Mouse (Mus musculus) CH12.LX (cell line): ENCODE measurements around the gene Fam222b.

Source experiments
- BHLHE40 ChIP-seq: IDR thresholded peaks from 2 replicates; pipeline ENCODE4 v1.6.1; 2011; ENCODE audit warnings: mild to moderate bottlenecking, low read depth, low read length, improper control_type of control experiment
- CHD2 ChIP-seq: IDR thresholded peaks from 2 replicates; pipeline ENCODE4 v1.6.1; 2011; ENCODE audit warnings: low read length, improper control_type of control experiment
- CTCF ChIP-seq, 2 experiments: IDR thresholded peaks in 1 of 2; conservative IDR thresholded peaks in 1 of 2; 2 replicates each; pipeline ENCODE4 v1.5.1; 2011 to 2012; ENCODE audit warnings: low read depth in 2 of 2, low read length in 2 of 2, improper control_type of control experiment in 1 of 2, inconsistent platforms in 1 of 2, mild to moderate bottlenecking in 1 of 2, moderate library complexity in 1 of 2
- ELF1 ChIP-seq: IDR thresholded peaks from 2 replicates; pipeline ENCODE4 v1.6.1; 2014; ENCODE audit warnings: low read depth, mild to moderate bottlenecking, inconsistent platforms, low read length, improper control_type of control experiment
- EP300 ChIP-seq: IDR thresholded peaks from 2 replicates; pipeline ENCODE4 v1.6.1; 2011; ENCODE audit warnings: low read length, improper control_type of control experiment
- ETS1 ChIP-seq: conservative IDR thresholded peaks from 2 replicates; pipeline ENCODE4 v1.6.1; 2012; ENCODE audit warnings: low read depth, mild to moderate bottlenecking, inconsistent platforms, low read length, improper control_type of control experiment, moderate library complexity
- MXI1 ChIP-seq: IDR thresholded peaks from 2 replicates; pipeline ENCODE4 v1.6.1; 2011; ENCODE audit warnings: mild to moderate bottlenecking, low read depth, low read length, improper control_type of control experiment
- POLR2A ChIP-seq: IDR thresholded peaks from 2 replicates; pipeline ENCODE4 v1.6.1; 2011; ENCODE audit warnings: low read depth, mild to moderate bottlenecking, improper control_type of control experiment, low read length
- POLR2AphosphoS2 ChIP-seq: IDR thresholded peaks from 2 replicates; pipeline ENCODE4 v1.6.1; 2011; ENCODE audit warnings: low read depth, low read length, improper control_type of control experiment
- RCOR1 ChIP-seq: conservative IDR thresholded peaks from 2 replicates; pipeline ENCODE4 v1.6.1; 2012; ENCODE audit warnings: low read depth, mild to moderate bottlenecking, inconsistent platforms, low read length, improper control_type of control experiment
- SMC3 ChIP-seq: IDR thresholded peaks from 2 replicates; pipeline ENCODE4 v1.6.1; 2011; ENCODE audit warnings: low read depth, low read length, improper control_type of control experiment
- ZMIZ1 ChIP-seq: IDR thresholded peaks from 2 replicates; pipeline ENCODE4 v1.6.1; 2012; ENCODE audit warnings: low read depth, mild to moderate bottlenecking, inconsistent platforms, low read length, improper control_type of control experiment

- TF ChIP-seq ZMIZ1 (no peak), POLR2A (no peak), ELF1 (peak; percentile 47; the same call in 1 of the 2 replicates), ETS1 (no peak), CTCF (conservative IDR thresholded peaks at IDR 0.05 in 1 of 2, IDR thresholded peaks at IDR 0.05 in 1 of 2; ENCODE audit: low read depth in 2 of 2, low read length in 2 of 2) (peak; percentile 71 to 98), SMC3 (peak; percentile 97), BHLHE40 (no peak), CHD2 (no peak), EP300 (no peak), RCOR1 (no peak), POLR2AphosphoS2 (no peak), MXI1 (no peak)
Measured at GRCm38 (mm10) chr11:78059833-78060757, 34.4 kb upstream of the Fam222b start.
